Mouse (Mus musculus) kidney, adult 2 months (tissue): ENCODE data around the gene Fam173a.

Source experiments
- CTCF ChIP-seq: fragments of 200-500 bp; conservative IDR thresholded peaks from 2 replicates; pipeline ENCODE4 v1.5.1; 2011; ENCODE audit warnings: low read depth, mild to moderate bottlenecking, control low read depth, low read length, moderate library complexity, mixed read lengths; ENCODE audit not compliant: insufficient read depth, insufficient read length
- POLR2A ChIP-seq: fragments of 200-500 bp; IDR thresholded peaks from one replicate; pipeline ENCODE4 v1.6.1; 2011; ENCODE audit warnings: low read depth, low read length, control low read depth

DNA sequence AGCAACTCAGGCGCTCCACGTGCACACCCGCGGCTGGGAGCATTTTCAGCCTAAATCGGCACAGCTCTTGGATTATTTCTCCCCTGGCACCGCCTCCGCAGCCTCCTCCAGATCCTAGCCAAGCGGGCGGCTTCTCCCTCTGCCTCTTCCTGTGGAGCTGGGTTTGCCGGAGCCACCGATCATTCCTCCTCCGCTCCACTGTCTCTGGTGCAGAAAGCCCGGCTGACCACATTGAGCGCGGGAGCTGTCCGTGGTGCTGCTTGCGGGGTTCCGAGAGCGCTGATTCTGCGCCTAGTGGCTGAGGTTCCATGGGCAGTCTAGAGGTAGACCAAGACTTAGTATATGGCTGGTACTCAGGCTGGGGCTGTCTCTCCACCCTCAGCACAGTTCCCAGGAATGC lies 20.8 kb upstream of the Fam173a start:
- TF ChIP-seq POLR2A = no peak
- peak; percentile 67 for TF ChIP-seq CTCF
